Mouse (Mus musculus): ENCODE data around the gene Gfy.

DNA sequence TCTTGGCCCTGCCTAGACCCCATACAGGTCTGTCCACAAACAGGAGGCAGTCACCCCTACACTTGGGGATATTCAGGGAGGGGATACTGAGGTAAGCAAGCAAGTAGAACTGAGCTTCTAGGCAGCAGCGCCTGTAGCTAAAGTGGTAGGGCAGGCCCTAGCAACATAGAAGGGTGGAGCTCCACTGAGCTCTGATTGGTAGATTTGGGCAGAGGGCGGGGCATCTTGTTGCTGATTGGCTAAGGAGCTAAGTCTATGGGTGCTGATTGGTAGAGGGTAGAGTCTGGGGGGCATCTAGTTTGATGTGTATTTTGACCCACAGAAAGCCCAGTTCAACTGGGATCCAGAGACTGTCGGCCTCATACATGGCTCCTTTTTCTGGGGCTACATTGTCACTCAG lies 9.9 kb downstream of the Gfy start:
- TF ChIP-seq CTCF (IDR thresholded peaks at IDR 0.05; ENCODE audit: insufficient read depth, low read length) (no peak), POLR2A (IDR thresholded peaks at IDR 0.05; ENCODE audit: borderline replicate concordance, extremely low read depth, low read depth, low read length) (no peak)

All from lung, adult 2 months (tissue).